Mouse (Mus musculus): ENCODE measurements at regions not wholly inside any gene's neighbourhood (a gene's known extent, or its start where the extent isn't known, plus 50 kb on each side); places are given as distances from the start of the nearest gene placed in this dataset.

- TF ChIP-seq CTCF (IDR thresholded peaks at IDR 0.05; ENCODE audit: borderline replicate concordance, extremely low read depth, insufficient read depth, insufficient read length) (no peak), POLR2A (IDR thresholded peaks at IDR 0.05; ENCODE audit: borderline replicate concordance, extremely low read depth, insufficient read depth, insufficient read length, poor library complexity, severe bottlenecking) (no peak)
These were observed 90.7 kb upstream of the Tyw5 start for GRCm38 (mm10) chr1:57497489-57498037.
